Mouse (Mus musculus) mouse embryonic stem cell (cell line): ENCODE measurements around the gene Derl2.

ENCODE experiments used
- in situ Hi-C, 2 experiments: fragments of 300-500 bp; cut with MboI; formaldehyde crosslinking; loops; 1 replicate in 1 of 2; 3 replicates in 1 of 2; pipeline ENCODE4 v1.14.3; 2019 to 2020; ENCODE audit warnings: low sequenced_read_pairs in 2 of 2, low pct_unique_long_range_greater_than_20kb in 1 of 2, mixed read lengths in 1 of 2; ENCODE audit not compliant: unreplicated experiment in 1 of 2

Derl2 gene

DNA sequence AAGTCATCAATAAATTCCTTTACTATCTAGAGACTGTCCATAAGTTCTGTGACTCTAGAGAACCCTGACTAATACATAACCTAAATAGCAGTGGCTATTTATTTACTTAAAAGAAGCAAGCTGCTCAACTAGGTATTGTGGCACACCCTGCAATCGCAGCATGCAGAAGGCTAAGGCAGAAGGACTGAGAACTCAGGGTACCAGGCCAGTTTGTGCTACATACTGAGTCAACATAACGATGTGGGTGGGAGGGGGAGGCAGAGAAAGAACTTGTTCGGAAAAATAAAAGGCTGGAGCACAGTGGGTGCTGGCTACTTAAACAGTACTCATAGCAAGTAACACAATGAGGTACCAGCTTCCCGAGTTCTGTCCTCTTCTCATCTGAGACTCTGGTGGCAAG lies 18.5 kb downstream of the Derl2 start:
- in situ Hi-C loops: no loop called here

DNA sequence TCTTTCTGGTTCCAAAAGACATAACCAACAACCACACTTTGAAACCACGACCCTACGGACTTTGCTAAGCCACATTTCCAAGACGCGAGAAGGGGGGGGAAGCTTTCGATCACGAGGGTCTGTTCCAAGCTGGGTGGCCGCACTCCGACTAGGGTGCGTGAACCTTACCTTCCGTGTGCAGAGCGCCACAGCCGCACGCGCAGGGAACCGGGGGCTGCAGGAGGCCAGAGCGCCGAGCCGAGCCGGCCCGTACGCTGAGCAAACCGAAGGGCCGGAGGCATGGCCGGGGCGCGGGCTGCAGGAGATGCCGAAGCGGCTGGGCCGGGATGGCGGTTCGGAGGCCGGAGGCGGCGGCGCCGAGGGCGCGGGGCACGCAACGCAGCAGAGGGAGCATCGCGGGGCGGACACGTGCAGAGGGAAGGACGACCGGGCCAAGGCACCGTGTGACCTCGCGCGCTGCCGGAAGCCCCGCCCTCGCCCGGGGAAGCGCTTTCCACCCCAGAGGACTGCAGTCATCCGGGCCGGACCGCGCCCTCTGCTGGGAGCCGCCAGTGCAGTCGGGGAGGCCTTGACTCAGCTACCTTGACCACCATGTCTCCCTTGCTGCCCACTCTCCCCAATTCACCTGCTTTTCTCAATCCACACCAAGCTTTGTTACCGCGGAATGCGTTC lies 36.9 kb downstream of the Derl2 start, which contains the start of gene C1qbp:
C1qbp (minus strand) TSS at position 470 of the 672 bp plus-strand sequence.
- in situ Hi-C loops: no loop called here

DNA sequence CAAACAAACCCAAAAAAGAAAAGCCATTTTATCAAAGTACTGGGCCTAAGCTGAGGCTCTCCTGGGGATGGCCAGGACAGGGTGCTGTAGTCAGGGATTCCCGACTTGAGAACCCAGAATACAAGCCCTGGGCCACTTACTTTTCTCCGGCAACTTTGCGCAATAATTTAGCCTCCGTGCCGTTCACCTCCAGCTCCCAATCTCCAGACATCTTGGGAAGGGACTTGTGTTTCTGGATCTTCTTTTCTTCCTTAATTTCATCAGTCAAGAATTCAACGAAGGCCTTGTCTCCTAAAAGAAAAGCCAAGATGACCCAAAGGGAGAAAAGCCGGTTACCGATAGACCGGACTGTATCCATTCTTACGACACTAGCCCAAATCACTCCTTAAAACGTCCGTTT lies 37.6 kb downstream of the Derl2 start:
- in situ Hi-C loops: no loop called here

DNA sequence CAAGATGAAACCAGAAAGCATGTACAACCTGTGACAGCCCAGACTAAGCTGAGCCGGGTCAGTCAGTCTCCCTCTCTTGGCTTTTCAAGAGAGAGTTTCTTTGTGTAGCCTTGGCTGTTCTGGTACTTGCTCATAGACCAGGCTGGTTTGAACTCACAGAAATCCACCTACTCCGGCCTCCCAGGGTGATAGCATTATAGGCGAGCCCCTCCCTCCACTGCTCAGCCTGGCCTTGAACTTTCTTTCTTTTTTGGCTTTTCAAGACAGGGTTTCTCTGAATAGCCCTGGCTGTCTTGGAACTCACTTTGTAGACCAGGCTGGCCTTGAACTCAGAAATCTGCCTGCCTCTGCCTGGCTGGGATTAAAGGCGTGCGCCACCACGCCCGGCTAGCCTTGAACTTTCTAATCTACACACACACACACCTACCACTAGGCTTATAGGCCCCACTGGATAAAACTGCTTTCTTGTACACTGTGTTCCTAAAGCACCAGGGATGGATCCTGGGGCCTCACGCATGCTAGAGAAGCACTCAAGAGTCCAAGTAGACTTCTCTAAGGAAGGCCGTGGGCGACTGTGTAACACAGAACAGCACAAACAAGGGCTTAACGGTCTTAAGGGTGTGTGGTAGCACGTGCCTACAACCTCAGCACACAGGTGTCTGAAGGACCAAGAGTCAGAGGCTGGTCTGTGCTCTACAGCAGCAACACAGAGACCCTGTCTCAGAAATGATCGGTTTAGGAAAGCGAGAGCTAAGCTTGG lies 38.7 kb downstream of the Derl2 start:
- in situ Hi-C loops: no loop called here

DNA sequence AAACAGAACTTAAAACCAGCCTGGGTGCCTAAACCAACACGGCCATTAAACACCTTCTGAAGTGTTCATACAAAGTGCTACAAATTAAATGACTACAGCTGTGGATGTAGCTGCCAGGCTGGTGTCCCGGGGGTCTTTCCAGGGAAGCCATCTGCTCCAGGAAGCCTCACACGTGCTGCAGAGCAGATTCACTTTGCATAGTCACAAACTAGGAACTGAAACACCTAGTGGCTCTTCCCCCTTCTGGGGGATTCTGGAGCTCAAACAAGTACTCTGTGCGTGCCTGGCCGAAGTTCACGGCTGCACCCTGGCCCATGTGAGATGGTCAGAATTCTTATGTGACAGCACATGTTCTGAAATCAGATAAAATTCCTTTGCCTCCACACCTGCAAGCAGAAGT lies 39.4 kb downstream of the Derl2 start:
- in situ Hi-C loops: no loop called here

DNA sequence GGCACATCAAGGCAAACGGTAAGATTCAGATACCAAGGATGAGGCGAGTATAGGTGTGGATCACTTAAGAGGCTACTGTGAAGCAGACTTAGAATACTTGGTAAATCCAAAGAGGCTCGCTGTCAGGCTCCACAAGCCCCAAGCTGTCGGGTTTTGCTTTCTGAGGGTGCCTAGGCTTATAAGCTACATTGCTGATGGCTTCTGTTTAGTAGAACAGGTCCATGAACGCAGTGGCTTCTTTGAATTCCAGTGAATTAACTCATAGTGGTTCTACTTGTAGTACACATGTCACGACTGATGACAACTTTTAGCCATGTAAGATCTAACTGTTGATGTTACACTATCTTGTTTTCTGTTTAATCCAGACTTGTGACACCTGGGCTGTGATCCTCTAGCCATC lies 42.3 kb downstream of the Derl2 start:
- in situ Hi-C loops: no loop called here

DNA sequence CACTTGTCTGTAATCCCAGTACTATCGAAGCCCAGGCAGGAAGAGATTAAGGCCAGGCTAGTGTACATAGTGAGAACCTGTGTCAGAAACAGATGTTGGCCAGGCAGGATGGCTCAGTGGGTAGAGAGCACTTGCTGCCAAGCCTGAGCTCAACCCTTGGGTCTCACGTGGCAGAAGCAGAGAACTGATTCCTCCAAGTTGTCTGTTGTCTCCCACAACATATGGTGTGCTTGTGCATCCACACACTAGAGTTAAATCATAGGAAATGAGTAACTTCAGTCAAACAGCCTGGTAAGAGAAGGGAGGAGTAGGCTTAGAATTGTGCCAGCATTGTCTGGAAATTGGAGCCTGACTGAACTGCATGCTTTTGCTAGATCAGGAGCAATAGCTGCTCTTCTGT lies 44.4 kb downstream of the Derl2 start:
- in situ Hi-C loops: no loop called here

DNA sequence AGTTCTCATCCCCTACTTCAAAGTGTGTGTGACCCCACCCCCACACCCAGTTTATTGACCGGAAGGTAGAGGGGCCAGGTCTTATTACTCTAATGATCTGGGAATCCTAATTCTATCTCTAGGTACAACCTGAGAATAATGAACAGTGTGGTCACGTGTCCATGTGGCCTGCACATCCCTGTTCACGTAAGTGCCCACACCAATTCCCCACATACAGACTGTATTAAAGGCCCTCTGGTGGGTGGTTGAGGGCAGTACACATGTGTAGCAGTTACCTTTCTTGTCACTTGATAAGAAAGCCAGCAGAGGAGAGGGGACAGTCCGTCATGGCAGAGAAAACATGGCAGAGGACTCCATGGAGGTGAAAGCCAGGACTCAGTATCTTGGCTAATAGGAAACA lies 45.7 kb downstream of the Derl2 start:
- in situ Hi-C loops: no loop called here

DNA sequence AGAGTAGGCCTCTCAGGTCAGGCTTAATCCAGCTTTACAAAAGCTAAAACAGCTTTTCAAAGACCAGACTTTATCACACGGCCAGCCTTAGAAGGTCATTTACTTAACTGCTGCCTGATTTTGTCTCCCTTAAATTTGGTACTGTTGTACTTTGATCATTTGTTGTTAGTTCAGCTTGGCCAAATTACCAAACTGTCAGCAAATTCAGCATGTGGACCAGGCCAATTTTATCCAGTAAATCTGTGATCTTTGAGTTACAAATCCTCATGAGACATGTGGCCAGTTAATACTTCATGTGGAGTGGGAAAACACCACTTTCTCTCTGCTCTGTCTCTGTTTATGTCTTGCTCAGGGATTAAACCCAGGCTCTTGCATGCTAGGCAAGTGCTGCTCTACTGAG lies 47.1 kb downstream of the Derl2 start:
- in situ Hi-C loops: no loop called here

DNA sequence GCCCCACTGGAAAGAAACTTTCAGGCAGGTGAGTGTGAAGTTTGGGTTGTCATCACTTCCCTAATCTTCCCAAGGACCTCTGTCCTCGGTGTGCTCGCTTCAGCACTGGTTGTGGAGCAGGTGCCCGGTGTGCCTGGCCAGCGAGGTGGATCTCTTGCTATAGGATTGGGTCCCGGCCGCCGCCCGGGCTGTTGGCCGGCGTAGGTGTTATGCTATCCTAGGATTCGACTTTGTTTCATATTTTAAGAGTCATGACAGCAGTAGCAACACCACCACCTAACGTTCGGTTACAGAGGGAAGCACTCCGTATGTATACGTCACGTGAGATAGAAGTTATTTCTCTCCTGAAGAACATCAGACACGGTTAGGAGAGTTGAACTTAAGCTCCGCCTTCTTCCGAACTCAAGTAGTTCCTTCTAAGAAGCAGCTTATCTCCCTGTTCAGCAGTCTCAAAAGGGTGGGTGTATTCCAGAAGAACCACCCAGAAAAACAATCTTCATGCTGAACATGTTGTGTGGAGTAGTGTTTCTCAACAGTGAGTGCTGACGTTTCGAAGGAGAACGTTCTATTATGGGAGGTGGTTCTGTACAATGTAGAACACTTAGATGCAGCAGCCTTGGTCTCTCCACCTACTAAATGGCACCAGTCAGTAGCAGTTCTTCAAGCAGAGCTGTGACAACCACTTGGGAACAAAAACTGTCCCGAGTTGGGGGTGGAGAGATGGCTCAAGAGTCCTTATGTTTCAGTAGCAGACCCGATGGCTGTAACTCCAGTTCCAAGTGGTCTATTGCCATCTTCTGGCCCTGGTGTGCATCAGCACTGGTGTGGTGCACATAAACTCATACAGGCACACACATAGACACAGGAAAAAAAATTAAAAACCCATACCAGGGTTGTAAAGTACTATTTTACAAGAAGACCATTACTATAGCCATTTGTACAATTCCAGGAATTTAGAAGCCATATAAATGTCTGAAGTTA lies 48.8 kb downstream of the Derl2 start:
- in situ Hi-C loops: no loop called here

DNA sequence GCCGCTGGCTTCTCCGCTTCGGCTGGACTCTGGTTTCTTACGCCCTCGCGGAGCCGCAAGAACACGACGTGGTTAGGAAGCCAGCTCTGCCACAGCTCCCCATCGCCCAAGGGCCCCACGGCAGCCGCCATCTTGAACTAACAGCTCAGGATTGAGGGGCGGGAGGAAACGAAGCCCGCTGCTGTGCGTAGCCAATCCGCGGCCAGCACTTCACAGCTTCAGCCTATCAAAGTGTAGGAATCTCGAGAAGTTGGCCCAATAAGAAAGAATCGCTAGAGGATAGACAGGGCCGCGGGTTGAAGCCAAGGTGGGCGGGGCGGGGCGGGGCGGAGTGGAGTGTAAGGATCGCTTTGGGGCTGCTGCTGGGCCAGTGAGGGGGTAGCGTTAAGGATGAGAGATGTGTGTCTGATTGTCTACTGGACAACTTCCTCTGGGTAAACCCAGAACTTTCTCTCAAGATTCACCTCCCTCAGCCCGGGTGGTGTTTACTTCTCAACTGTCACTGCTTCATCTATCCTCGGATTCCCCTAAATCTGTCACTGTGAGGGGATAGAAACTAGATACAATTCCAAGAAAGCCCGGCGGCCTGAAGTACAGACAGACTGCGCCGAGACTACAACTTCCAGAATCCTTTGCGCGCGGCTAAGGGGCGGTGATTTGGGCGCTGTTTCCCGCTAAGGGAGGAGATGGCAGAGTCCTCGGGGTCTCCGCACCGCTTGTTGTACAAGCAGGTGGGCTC lies 49.7 kb downstream of the Derl2 start, which contains the start of the genes Nup88 and Rpain:
Nup88 (minus strand) TSS at position 153 of the 739 bp plus-strand sequence.
Rpain (plus strand) TSS at position 393 of the 739 bp plus-strand sequence.
- in situ Hi-C loops: no loop called here

DNA sequence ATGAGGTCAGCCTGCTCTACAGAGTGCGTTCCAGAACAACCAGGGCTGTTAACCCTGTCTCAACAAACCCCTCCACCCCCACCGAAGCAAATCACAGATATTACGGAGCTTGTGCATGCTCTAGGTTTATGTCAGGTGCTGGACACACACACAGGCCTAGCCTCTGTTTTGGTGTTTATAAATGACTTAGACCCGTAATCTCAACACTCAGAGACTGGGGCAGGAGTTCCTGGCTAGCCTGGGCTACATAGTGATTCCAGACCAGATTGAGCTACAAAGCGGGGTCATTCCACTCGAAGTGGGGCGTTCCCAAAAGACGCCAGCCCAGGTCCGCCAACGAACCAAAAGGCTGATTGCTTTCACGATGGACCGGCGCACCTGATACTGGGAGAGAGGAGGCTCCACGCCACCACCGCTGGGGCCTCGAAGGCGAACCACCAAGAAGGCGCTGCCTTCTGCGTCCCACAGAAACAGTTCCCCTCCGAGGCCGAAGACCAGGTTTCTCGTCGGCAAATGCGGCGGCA lies 50.3 kb downstream of the Derl2 start:
- in situ Hi-C loops: no loop called here

DNA sequence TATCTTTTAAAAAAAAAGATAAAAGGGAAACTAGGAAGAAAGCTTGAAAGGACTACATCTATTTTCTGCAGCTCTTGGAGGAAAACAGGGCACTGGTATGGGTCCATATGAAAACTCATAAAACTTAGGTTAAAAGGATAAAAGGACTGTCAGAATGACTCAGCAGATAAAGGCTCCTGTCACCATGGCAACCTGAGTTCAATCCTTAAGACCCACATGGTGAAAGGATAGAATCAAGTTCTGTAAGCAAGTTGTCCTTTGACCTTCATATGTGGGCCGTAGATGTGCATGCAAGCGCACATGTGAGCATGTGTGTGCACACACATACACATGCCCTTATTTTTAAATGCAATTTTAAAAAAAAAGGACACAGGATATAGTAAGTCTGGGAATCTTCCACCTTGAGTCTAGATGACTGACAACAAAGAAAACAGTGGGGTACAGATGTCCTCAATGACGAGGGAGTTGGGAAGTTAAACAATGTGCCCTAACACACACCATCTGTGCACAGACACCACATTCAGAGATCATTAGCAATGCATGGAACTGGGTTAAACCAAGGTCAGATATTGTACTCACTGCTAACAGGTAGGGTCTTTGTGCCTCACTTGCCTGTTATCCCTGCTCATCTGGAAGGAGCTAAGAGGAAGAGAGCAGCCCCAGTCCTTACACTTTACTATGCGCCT lies 55.3 kb downstream of the Derl2 start:
- in situ Hi-C loops: no loop called here

DNA sequence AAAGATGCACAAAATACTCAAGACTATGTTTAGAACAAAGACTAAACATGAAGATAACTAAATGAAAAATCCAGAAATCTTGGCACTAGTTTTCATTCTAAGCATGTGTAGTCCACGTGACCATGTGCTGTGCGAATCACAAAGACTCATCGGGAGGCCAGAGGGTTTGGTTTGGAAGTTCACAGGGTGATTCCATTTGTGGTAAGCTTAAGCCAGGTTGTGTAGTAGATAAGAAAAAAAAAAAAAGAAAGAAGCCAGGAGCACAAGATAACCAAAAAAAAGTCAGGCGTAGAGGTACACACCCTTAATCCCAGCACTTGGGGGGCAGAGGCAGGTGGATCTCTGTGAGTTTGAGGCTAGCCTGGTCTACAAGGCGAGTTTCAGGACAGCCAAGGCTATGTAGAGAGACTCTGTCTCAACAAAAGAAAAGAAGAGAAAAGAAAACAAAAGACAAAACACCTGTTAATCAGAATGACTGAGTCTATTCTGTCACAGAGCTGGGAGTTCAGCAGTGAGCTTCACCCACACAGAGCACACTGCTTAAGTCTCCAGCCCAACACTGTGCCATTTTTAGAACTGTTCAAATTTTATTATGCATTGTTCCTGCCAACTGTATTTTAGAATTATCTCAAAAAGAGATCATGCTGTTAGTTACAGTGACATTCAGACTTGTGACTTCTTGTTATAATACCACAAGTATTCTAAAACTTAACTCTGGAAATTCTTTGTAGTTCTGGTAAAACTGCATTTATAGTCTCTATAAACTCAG lies 58.7 kb downstream of the Derl2 start:
- in situ Hi-C loops: no loop called here
